Comparison of ENCODE assay signal across 17 mouse cellular contexts in genomic region chr15:62812026-62812425, GRCm38 (mm10).
A peak's percentile ranks its signal among the peaks of the same experiment; 100 is the strongest.
DNase-seq lines count a peak whose midpoint lies in the region; ATAC-seq lines count a peak whose summit lies in the region.
"Had no signal": no experiment of that assay in that cellular context is flagged by ENCODE, and none has a peak within 500 bp of the region (broad histone marks: within the 10 kb centered on the region; RNA-seq: fewer than 3 reads in every experiment).

No protein-coding gene starts in this region.

- no peak overlapping the region for H3K4me3 ChIP-seq in forebrain, embryonic 14.5 days (ENCODE audit: low read depth, low read length)
- no peak overlapping the region for H3K4me3 ChIP-seq in forebrain, embryonic 10.5 days
- H3K4me3 ChIP-seq: erythroblast, embryonic 14.5 days; heart, embryonic 15.5 days; hindbrain, embryonic 12.5 days; limb, embryonic 13.5 days; neural tube, embryonic 13.5 days had no signal

- H3K9ac ChIP-seq in forebrain, embryonic 14.5 days (ENCODE audit: low read length) = no peak overlapping the region
- H3K9ac ChIP-seq: heart, embryonic 15.5 days; hindbrain, embryonic 12.5 days; limb, embryonic 13.5 days; neural tube, embryonic 13.5 days had no signal

- no peak overlapping the region for H3K27ac ChIP-seq in forebrain, embryonic 14.5 days (ENCODE audit: low read depth, low read length)
- H3K27ac ChIP-seq in forebrain, embryonic 10.5 days = no peak overlapping the region
- H3K27ac ChIP-seq: heart, embryonic 15.5 days; hindbrain, embryonic 12.5 days; limb, embryonic 13.5 days; neural tube, embryonic 13.5 days had no signal

- ATAC-seq in forebrain, embryonic 14.5 days = peak; percentile 74; the same call in 1 of the 2 replicates
- ATAC-seq: midbrain, embryonic 16.5 days had no signal

- no peaks in the 10 kb centered on the region for H3K27me3 ChIP-seq in forebrain, embryonic 14.5 days (replicated peaks; ENCODE audit: control insufficient read depth, insufficient read depth, low read length)
- H3K27me3 ChIP-seq in forebrain, embryonic 10.5 days (ENCODE audit: poor library complexity, severe bottlenecking) = no peaks in the 10 kb centered on the region
- H3K27me3 ChIP-seq: heart, embryonic 15.5 days; hindbrain, embryonic 12.5 days; limb, embryonic 13.5 days; neural tube, embryonic 13.5 days had no signal

- no peaks in the 10 kb centered on the region for H3K36me3 ChIP-seq in forebrain, embryonic 14.5 days (ENCODE audit: control insufficient read depth, insufficient read depth, low read length)
- H3K36me3 ChIP-seq in forebrain, embryonic 10.5 days (replicated peaks) = no peaks in the 10 kb centered on the region
- H3K36me3 ChIP-seq: heart, embryonic 15.5 days; hindbrain, embryonic 12.5 days; limb, embryonic 13.5 days; neural tube, embryonic 13.5 days had no signal

- peak; percentile 83 for DNase-seq in forebrain, embryonic 14.5 days (ENCODE audit: low spot score)
- DNase-seq in forebrain, embryonic 10.5 days (ENCODE audit: extremely low spot score, low spot score) = no peak
- peak; percentile 4 for DNase-seq in retina, postnatal 1 day
- DNase-seq in retina, embryonic 14.5 days (ENCODE audit: low spot score) = no peak
- peak; percentile 1 to 21 for DNase-seq in frontal cortex, postnatal 36 days (ENCODE audit: low spot score in 2 of 2)
- DNase-seq in right cerebral cortex, postnatal 4 days = peak; percentile 8
- no peak for DNase-seq in lung, postnatal 10 days
- no peak for DNase-seq in ovary, postnatal 14 days (ENCODE audit: low spot score)
- DNase-seq: adrenal gland, postnatal 25 days; kidney, adult 2 months; lung, postnatal 4 days had no signal

- H3K9me3 ChIP-seq in forebrain, embryonic 14.5 days (replicated peaks; ENCODE audit: control insufficient read depth, low read length) = no peaks in the 10 kb centered on the region
- H3K9me3 ChIP-seq in forebrain, embryonic 10.5 days = no peaks in the 10 kb centered on the region
- H3K9me3 ChIP-seq: heart, embryonic 15.5 days; hindbrain, embryonic 12.5 days; limb, embryonic 13.5 days; neural tube, embryonic 13.5 days had no signal

- no peaks in the 10 kb centered on the region for H3K4me1 ChIP-seq in forebrain, embryonic 14.5 days (ENCODE audit: control insufficient read depth, insufficient read depth, low read length)
- H3K4me1 ChIP-seq in forebrain, embryonic 10.5 days = no peaks in the 10 kb centered on the region
- H3K4me1 ChIP-seq: heart, embryonic 15.5 days; hindbrain, embryonic 12.5 days; limb, embryonic 13.5 days; neural tube, embryonic 13.5 days had no signal

- no peak overlapping the region for H3K4me2 ChIP-seq in forebrain, embryonic 14.5 days (ENCODE audit: low read length)
- H3K4me2 ChIP-seq: heart, embryonic 15.5 days; hindbrain, embryonic 12.5 days; limb, embryonic 13.5 days; neural tube, embryonic 13.5 days had no signal

- 24% methylated on average over 2 of the region's 2 CpGs for WGBS in forebrain, embryonic 14.5 days
- 68% methylated on average over 2 of the region's 2 CpGs for whole genome bisulfite sequencing in forebrain, embryonic 10.5 days

Comparison
In these comparisons a context has a peak if more than half of its experiments do, and no peak if none do; other contexts are left out.
1. DNase-seq: peak in forebrain, embryonic 14.5 days (single experiment), retina, postnatal 1 day (single experiment), frontal cortex, postnatal 36 days (2 of 2) and right cerebral cortex, postnatal 4 days (single experiment); none in forebrain, embryonic 10.5 days (single experiment), retina, embryonic 14.5 days (single experiment), lung, postnatal 10 days (single experiment) and ovary, postnatal 14 days (single experiment).